Mouse (Mus musculus): ENCODE results near the gene Rrp1b.

The Rrp1b gene

DNA sequence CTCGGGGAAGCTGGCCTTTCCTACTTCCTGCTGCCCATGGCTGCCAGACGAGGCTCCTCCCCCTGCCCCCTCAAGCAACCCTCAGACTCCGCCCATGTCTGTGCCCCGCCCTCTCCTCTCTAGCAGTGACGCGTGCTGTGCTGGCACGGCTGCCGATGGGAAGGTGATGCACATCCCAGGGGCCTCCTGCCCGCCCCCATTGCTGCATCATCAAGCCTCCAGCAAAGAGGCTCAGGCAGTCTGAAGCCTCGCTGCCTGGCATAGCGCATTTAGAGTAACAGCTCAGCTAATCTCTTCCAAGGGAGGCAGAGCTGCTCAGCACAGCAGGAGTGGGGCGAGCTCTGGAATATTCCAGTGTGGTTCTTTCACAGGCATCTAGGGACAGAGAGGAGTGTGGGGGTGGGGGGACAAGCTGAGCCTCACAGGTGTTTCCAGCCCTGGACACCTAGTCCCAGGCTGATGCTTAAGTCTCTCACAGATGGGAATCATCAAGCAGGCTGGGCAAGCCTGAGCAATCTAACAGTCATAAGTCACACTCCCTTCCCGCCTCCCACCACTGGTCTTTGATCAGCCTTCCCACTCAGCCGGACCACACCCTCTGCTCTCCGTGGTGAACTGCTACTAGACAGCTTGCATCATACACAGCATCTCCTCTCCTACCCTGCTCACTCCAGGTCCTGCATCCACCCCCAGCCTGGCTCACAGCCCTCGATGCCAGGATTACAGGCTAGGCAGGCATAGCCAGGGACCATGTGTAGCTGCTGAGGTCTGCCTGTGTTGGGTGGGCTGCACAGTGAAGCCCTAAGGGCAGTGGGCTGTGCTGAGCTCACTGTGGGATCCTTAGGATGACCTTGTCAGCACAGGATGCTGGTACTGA is 55.7 kb downstream of the Rrp1b start:
- WGBS: 9% methylated on average over 16 of the region's 16 CpGs

DNA sequence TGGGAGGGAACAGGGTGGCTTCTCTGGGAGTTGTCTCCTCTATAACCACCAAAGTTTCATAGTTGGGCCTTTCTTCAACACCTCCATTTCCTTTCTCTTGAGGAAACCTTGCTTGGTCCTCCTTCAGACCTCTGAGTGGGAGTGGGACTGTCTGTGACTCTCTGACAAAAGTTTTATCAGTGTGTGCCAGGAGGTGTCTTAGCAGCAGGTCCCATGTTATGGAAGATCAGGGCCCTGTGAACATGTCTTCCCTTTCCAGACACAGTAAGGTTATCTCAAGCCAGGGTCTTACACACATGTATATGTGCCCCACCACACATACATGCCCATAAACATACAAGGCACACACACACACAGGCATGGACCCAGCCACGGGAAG is 56.3 kb downstream of the Rrp1b start:
- 100% methylated on average over 1 of the region's 1 CpGs for WGBS

DNA sequence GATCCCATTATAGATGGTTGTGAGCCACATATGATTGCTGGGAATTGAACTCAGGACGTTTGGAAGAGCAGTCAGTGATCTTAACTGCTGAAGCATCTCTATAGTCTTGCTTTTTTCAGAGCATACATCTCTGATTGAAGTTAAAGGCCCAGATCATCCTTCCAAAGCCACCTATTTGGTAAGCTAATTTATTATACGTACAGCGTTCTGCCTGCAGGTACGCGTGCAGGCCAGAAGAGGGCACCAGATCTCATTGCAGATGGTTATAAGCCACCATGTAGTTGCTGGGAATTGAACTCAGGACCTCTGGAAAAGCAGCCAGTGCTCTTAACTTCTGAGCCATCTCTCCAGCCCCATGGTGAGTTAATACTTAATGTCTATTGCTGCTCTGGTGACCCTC is 57.0 kb downstream of the Rrp1b start:
- 88% methylated on average over 5 of the region's 5 CpGs for WGBS

DNA sequence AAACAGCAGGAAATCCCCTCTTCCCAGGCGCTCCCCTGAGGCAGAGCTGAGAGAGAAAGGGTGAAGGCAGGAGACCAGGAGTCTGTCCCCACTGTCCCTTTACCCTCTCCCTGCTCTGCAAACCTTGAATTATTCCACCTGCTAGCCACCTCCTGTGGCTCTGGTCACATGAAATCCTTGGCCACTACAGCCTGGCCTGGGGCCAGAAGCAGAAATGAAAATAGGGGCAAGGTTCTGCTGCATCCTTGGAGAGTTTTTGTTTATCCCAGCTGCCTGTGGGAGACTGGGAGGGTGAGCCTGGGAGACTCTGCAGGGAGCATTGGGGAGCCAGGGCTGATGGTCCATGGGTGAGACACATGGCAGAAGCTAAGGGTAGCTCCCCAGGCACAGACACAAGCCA is 61.8 kb downstream of the Rrp1b start:
- WGBS: 100% methylated on average over 1 of the region's 1 CpGs

DNA sequence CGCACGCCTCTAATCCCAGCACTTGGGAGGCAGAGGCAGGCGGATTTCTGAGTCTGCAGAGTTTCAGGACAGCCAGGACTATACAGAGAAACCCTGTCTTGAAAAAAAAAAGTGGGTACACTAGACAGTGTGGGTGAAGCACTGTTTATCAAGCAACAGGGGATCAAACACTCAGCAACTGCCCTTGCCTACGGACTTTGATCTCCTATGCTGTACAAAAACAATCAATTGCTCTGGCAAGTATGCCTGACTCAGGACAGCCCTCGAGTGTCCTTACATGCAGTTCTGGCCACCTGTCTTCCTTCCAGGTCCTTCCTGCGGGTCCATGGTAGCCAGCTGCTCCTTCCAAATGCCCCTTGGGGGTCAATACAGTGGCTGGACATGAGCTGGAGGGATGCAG is 63.0 kb downstream of the Rrp1b start:
- 97% methylated on average over 6 of the region's 6 CpGs for WGBS

DNA sequence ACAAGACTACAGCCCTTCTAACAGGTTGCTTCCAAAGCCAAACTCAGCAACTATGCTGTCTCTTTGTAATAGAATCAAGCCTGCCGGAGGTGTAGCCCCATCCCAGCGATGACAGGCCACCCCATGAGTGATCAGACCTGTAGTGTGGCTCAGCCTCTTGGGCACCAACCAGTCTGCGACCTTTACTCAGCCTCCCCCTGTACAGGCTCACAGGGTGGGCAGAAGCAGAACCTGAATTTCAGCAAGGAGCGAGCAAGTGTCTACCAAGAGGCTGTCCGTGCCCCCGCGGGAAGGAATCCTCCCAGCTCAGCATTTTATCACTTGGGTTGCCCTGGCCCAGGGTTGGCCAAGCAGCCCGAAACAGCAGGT is 63.7 kb downstream of the Rrp1b start:
- WGBS: 48% methylated on average over 8 of the region's 8 CpGs

DNA sequence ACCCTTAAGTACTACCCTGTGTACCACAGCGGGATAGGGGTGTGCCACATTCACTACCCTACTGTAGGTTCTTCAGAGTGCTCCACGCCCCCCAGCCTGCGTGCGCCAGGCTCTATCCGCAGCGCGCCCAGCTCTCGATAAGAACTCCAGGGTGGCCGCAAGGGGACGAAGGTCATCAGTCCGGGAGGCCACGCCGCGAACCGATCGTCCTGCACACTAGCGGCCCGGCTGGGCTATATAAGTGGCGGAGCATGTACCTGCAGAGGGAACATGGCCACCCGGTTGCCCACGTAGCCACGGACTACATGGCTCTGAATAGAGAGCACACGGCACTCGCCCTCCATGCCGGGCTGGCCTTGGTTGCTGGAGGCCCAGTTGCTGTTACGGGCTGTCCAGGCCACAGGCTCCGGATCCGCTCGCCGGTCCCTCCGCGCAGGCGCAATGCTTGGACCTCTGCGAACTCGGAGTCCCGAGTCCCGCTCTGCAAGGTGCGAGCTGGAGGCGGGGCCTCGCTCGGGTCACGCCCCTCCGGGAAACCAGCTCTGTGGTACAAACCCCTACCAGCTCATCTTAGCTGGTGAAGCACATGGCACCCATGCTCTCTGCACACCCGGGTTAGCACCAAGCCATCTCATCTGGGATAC is 64.2 kb downstream of the Rrp1b start:
- 3% methylated on average over 44 of the region's 44 CpGs for WGBS

DNA sequence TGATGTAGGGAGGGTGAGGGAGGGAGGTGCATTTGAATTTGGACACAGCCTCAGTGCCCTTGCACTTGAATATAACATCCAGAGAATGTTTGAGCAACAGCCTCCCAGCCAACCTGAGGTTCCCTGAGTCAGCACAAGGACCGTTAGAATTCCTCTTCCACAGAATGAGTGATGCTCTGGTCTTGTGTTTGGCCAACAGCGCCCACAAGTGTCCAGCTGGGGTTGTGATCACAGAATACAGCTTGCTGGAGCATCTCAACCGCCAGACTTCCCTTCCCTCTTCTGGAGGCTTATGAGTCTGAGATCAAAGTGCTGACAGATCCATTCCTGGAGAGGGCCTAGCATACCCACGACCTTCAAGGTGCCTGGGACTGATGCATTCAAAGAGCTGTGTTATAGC is 67.2 kb downstream of the Rrp1b start:
- WGBS: 35% methylated on average over 4 of the region's 4 CpGs

DNA sequence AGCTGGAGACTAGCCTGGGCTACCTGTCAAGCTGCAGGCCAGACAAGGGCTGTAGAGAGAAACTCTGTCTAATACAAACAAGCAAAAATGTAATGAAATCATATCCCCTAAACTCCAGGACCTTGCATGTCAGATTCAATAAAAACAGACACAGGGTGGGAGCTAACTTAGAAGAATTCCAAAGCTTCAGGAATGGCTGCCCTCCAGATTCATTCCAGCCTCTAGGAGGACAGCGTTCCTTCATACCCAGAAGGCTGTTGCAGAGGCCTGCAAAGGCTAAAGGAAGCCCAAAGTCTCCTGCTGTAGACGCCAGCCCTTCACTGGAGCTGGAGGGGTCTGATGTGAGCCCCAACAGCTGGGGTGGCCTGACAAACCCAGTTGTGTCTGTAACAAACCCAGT is 70.5 kb downstream of the Rrp1b start:
- 80% methylated on average over 2 of the region's 2 CpGs for WGBS

DNA sequence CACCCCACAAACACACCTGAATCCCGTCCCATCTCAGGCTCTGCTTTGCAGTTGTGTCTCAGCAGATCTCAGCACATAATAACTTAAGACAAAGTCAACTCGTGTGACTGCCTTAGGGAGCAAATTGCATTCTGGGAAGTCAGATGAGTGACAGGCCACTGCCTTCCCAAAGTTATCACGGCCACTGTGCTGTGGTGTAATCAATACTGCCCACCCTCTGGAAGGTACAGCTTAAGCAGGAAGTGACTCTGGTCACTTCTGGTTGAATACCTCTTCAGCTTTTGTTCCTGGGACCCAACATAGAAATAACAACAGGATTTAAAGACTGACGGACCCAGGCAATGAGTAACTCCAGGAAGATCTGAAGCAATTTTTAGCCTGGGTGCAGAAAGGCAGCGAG is 72.0 kb downstream of the Rrp1b start:
- WGBS: 81% methylated on average over 5 of the region's 5 CpGs

DNA sequence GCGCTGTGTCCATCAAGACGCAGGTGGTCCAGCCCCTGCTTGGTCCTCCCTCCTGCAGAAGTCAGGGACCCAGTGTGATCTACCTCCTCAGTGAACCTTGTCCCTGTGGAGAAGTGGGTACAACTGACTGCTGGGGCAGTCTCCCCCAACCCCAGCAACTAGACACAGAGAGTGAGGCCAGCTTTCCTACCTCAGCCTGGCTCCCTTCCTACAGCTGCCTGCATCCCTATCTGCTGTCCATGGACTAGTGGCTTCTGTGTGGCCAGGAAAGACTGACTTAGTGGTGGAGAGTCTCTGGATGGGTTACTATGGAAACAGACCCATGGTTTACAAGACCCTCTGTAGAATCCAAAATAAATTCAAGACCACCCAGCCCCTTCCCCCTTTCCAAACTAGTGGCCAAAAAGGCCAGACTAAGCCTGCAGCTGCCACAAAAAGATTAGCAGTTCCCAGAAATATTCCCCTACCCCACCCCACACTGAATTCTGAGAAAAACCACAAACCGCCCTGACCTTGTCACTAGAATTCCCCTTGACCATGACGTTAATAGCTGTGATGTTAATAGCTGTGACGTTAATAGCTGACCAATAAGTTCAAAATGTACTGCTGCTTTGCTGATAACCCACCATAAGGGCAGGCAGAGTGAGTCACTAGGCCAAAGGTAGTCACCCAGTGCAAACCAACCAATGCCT is 72.6 kb downstream of the Rrp1b start:
- 88% methylated on average over 5 of the region's 5 CpGs for WGBS

DNA sequence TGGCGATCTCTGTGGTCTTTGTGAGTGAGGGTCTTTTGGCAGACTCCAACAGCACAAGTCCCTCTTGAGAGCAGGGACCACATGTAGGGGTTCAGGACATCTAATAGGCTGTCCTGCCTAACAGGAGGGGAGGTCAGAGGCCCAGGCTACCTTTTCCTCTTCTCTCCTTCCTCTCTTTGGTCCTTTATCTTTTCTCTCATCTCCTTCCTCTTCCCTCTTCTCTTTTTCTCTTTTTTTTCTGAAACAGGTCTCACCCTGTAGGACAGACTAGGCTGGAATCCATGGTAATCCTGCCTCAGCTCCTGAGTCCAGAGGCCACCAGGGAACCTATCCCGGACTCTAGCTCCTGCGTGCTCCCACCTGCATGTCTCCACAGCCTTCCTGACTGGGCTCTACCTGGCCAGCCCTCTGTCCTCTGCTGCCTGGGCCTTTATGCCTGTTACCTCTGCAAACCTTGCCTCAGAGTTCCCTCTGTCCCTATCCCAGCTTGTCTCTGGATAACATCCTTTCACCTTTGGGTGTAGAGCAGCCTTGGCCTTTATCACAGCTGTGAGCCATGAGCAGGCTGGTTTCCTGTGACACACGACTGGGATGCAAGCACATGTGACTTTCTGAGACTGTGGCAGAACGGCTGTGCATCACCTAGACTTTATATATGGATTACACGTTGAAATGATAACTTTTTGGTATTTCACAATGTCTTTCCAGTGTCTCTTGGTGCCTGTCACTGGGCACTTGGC is 73.5 kb downstream of the Rrp1b start:
- 90% methylated on average over 6 of the region's 6 CpGs for WGBS

DNA sequence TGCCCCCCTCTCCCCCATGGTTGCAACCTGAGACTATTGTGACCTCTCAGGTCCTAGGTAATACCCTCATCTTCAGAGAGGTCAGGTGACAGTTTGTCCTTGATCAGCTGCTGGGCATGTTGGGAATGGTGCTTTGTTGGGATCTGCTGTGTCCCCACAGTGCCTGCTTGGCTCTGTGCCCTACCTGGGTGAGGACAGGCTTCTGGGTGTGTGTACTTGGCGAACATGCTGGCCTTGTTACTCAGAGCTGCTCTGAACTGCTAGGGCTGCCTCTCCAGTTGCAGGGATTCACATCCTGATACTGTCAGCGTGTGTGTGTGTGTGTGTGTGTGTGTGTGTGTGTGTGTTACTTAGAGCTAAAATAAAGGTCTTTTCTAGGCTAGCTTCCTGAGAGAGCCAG is 74.5 kb downstream of the Rrp1b start:
- WGBS: 59% methylated on average over 2 of the region's 2 CpGs

DNA sequence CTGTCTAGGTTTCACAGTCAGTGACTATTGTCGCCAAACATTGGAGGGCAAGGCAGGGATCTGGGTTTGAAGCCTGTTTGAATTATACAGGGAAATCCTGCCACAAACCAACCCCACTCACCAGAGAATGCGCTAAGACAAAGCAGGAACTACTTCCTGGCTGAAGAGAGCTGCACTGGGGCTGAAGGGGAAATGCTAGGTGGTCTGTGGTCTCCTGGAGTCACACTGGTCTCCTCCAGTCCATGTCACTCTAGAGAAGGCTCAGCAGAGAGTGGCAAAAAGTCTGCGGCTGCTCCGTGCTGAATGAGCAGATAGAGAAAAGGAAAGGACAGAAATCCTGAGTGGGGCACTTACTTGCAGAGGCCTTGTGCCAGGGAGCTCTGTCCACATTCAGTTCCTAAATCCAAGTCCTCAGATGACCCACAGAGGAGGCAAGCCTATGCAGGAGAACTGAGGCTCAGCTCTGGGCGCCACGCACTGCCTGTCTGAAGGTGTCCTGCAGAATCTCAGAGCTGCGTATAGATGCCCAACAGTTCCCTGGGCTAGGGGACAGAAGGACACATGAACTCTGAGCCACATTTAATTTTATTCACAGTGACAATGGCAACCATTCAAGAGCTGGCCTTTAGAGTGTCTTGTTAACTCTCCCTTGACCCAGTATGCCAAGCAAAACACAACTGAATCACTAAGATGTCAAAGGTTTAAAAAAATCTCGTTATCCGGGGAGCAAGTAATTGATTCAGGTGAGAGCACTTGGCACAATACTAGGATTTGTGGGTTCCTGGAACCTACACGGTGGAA is 75.3 kb downstream of the Rrp1b start:
- 80% methylated on average over 10 of the region's 10 CpGs for WGBS

Data from cerebral cortex, adult 2 months (tissue).